Mouse (Mus musculus): ENCODE data around the gene Mars.
"Not testable (repeated sequence)": the region's sequence is repeated elsewhere in the genome, so short reads cannot be mapped to it uniquely, and the experiment has no call there.

The Mars gene

DNA sequence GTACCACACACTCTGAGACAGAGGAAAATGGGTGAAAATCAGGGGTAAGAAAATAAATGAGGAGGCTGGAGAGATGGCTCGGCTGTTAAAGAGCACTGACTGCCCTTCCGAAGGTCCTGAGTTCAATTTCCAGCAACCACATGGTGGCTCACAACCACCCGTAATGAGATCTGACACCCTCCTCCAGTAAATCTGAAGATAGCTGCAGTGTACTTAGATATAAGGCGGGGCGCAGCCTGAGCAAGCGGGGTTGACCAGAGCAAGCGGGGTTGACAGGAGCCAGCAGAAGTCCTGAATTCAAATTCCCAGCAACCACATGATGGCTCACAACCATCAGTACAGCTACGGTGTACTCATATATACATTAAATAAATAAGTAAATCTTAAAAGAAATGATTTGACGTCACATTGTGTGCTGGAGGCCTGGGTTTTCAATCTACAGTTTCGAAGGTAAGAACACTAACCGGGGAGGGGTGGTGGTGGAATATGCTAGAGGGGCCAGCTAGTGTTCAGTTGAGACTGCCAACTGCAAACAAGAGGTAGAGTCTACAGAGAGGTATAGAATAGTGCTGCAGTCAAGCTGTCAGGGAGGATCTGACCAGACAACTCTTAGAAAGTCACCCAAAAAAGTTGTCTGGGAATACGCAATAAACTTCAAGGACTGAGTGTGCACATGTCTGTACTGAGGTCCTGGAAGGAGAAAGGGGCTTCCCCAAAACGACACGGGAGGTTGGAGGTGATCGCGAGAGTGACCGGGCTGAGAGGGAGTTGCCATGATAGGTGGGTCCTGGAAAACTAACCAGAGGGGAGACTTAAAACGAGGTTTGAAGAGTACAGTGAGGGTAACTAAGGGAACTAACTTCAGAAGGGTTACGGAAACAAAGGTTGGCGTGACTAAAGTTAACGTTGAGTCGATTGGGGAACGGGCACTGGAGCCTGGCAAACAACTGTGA is 787 bp downstream of the Mars start:
- no peak for DNase-seq (ENCODE audit: low spot score in 2 of 2)

DNA sequence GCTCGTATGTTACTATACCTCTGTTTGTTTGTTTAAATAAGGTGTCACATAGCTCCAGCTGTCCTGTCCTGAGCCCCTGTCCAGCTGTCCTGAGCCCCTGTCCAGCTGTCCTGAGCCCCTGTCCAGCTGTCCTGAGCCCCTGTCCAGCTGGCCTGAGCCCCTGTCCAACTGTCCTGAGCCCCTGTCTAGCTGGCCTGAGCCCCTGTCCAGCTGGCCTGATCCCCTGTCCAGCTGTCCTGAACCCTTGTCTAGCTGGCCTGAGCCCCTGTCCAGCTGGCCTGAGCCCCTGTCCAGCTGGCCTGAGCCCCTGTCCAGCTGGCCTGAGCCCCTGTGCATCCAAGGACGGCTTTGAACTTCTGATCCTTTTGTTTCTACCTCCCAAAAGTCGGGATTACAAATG is 2.4 kb downstream of the Mars start:
- DNase-seq (ENCODE audit: low spot score in 2 of 2), result not testable (repeated sequence)

DNA sequence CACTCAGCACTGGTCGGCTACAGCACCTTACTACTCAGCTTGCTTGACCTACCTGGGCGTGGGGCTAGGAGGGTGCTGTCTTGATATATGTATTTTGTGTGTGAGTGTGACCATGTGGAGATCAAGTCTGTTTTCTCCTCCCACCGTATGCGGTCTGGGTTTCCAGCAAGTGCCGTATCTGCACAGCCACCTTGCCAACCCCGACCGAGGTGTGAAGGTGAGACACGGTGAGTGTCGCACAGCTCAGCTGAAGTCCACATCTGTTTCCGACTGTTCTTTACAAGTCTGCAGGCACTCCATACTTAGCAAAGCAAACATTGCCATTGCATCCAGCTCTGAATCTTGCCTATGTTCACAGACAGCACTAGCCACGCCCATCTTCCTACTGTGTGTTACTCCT is 8.4 kb downstream of the Mars start:
- DNase-seq (ENCODE audit: low spot score in 2 of 2), result no peak

DNA sequence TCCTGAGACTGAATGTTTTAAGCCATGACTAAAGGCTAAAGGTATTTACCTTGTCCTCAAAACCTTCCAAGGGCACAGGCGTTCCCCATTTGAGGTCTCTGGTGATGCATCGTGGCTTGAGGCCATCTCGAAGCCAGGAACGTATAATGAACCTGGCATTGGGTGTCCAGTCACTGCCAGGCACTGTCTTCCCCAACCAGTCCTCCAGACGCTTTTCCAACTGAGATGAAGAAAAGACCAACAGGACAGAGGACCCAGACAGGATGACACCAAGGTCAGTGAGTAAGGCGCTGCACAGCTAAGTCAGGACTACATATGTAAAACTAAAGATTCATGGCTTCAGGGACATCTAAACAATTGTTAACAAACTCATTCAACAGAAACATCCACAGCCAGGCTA is 11.2 kb downstream of the Mars start:
- DNase-seq (ENCODE audit: low spot score in 2 of 2), result no peak

DNA sequence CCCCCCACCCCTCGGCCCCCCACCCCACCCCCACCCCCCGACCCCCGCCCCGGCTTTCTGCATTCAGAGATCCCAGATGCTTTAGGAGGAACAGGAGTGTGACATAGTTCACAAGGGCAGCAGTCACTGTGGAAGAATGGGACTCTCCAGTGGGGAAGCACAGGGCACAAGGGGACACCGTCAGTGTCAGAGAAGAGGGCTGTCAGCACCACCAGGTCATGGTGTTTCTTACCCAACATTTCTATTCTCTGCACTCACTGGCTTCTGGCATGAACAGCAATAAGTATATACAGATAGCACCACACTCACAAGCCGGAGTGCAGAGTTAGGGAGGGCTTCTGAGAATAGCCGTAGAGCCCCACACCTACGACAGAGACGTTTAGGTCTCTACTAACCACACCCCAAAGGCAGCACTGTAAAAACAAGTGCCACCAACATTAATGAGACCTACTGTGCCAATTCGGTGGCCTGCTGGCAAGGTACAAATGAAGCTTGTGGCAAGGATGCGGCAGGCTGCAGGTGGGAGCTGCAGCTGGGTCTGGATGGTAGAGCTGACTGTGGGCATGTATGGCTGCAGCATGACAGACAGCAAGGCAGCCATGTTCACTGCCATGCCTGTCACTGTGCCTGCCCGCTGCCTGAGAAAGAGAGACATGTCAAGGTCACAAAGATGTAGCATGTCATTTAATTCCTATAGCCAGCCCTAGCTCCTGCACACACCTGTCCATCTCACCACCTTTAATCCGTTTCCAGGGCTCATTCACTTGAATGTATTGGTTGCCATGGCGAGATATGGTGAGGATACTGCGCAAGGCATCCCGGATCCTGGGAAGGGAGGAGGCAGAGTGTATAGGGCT is 14.3 kb downstream of the Mars start:
- DNase-seq (ENCODE audit: low spot score in 2 of 2), result no peak

DNA sequence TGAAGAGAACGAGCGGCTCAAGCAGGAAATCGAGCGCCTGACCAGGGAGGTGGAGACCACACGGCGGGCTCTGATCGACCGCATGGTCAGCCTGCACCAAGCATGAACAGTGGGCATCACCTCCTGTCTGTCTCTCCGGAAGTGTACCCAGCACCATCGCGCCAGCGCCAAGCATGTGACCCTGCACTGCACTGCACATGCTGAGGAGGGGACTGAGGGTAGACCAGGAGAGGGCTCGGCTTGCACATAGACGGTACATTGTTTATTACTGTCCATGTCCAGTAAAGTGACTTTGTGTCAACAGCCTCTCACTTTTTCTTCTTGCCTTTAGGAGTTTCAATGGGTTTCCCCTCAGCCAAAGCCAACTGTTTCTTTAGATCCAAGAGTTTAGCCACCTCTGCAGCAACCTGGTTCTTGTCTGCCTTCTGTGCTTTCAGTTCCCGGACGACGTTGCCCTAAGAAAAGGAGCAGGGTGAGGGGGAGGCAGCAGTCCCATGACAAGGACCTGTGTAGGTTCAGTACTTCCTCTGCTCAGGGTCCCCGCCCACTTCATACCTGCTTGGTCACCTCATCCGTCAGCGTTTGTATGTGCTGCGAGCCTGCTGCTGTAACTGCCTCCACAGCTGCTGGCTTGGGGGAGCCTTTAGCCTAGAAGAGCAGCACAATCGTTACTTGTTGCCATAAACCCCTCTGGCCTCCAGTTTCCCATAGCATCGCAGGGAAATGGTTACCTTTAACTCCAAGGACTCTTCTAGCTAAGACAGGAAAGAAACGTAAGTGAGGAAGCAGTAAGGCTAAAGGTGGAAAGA is 15.4 kb downstream of the Mars start:
- no peak for DNase-seq (ENCODE audit: low spot score in 2 of 2)

DNA sequence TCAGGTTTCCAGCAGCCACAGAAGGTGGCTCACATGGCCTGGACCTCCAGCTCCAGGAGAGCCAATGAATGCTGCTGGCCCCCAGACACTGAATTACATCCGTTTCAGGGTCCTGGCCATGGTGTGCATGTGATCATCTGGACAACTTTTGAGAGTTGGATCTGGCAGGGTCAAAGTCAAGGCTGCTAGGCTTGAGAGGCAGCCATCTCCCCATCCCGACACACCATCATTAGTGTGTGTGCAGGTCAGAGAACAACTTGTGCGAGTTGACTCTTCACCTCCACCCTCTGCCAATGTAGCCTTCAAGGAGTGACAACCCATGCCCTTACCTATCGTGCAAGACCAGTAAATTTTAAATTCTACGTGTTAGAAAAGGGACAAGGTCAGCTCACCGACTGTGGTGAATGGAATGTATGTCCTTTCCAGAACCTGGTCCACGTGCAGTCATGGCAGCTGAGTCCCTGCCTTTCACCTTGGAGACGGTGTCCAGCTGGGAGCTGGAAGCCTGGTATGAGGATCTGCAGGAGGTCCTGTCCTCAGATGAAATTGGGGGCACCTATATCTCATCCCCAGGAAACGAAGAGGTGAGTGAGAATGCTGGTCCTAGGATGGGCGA is 16.6 kb downstream of the Mars start:
- DNase-seq (ENCODE audit: low spot score in 2 of 2), result no peak

DNA sequence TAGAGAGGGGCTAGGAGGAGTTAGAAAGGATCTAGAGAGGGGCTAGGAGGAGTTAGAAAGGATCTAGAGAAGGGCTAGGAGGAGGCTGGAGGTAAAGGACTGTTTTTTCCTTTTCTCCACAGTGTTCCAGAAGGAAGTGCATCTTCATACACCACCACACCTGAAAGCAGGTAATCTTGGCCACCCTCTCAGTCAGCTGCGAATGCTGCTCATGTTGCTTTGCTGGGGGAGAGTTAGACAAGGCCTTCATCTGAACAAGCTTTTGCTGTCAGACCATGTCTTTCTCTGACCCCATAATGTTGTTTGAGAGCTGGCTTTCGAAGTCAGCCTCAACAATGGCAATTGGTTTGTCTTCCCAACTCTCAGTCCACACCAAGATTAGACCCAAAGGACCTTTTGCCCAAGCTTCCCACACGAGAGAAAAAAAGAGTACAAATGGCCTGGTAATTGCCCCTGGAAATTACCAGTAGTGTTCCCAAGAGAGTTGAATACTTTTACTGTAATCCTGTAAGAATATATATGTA is 17.9 kb downstream of the Mars start:
- no peak for DNase-seq (ENCODE audit: low spot score in 2 of 2)

DNA sequence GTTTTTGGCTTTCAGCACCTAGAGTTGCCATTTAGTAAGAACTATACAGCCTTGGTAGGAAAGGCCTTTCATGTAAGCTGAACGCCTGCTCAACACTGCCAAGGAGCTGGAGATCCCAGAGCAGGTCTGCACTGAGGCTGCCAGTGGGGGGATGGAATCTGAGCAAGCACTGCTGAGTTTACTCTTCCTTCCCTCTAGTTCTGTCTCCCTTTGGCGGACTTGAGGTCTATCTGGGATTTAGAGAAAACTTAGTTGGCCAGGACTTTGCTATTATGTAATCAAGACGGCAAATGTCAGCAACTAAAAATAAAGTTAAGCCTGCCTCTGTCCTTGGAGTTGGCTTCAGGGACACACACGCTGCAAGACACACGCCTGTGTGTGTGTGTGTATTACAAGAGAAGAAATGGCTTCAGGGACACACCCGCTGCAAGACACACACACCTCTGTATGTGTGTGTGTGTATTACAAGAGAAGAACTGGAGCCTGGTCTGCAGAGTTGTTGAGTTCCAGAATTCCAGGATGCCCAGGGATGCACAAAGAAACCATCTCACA is 18.5 kb downstream of the Mars start:
- no peak for DNase-seq (ENCODE audit: low spot score in 2 of 2)

DNA sequence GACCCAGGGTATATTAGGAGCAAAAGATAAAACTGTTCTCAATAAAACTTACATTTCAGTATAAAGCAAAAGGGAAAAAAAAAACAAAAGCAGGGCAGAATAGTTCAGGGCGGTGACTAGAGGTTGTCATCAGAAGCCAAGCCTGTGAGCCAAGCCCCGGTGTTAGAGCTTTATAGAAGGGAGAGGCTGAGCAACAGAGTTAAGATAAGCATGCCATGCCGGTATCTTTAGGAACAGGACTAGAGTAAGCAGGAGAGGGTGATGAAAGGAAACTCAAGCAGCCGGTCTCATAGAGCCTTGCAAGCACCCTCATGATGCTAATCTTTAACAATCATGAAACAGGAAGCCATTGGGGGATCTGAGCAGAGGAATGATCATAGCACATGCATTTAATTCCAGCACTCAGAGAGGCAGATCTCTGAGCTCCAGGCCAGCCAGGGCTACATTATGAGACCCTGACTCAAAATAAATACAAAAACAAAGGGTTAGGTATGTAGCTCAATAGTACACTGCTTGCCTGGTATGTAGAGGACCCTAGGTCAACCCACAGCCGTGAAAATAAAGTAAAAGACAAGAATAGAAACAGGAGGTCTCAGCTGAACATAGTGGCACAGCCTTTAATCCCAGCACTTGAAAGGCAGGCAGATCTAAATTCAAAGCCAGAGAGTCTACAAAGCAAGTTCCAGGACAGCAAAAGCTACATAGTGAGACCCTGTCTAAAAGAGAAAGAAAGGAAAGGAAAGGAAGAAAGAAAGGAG is 19.5 kb downstream of the Mars start:
- no peak for DNase-seq (ENCODE audit: low spot score in 2 of 2)

DNA sequence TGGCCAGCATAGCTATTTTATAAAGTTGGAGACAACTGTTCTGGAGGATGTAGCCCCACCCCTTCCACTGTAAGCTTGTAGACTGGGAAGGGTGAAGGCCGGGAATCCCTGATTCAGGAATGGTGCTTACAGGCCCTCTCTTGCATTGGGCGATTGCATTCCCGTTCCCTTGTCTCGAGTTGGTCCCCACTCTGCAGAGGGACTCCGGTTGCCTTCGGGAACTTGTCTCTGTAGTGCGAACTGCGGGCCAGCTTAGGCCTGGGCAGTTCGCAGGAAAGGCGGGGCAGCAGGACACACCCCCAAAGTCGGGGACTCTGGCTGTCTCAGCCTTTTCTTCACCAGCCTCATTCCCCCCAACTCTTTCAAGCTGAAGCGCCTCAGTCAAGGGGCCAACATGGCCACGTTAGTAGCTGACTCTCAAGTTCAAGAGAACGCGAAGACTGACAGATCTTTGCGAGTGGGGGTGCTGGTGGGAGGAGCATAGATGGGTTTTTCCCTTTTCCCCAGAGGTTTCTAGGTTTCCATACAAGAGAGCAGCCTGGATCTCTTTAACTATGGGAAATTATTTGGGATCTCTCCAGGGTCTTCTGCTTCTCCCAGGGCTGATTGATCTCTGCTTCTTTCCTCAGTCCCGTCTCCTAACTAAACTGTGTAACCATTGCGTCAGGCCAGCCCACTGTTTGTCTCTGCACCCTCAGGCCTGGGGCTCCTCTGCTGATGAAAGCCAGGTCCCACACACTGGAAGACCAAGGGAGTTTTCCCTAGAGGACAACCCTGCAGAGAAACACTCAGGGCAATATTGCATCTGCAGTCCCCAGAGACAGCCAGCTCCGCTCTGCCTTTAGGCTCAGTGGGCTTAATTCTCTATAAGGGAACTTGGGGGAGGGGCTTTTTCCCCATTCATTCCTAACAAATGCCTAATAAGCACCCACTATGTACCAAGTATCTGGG is 20.4 kb downstream of the Mars start:
- DNase-seq (ENCODE audit: low spot score in 2 of 2), result peak in 1 of 2 experiments; percentile 62

DNA sequence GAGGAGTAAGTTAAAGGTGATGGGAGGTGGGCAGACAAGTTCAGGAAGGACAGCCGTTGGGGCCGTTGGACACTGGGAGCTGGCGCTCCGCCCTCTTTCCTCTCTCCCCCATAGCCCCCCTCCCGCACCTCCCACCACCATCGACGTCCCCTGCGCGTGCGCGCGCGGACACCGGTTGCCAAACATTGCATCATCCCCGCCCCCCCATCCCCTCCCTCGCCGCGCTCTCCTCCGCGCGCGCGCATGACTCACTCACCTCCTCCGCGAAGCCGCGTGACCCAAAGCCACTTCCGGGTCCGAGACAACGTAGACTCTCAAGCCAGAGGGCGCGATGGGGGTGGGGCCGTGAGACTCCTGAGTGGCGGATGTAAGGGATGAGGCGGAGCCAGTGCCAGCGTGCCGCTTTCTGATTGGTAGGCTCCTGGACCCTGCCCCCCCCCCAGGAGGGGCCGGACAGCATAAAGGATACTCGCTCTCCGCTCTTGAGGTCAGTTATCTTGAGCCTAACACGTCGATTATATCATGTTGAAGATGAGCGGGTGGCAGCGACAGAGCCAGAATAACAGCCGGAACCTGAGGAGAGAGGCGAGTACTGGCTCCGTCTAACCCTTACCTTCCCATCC is 21.2 kb downstream of the Mars start:
- DNase-seq (ENCODE audit: low spot score in 2 of 2), result peak; percentile 100

DNA sequence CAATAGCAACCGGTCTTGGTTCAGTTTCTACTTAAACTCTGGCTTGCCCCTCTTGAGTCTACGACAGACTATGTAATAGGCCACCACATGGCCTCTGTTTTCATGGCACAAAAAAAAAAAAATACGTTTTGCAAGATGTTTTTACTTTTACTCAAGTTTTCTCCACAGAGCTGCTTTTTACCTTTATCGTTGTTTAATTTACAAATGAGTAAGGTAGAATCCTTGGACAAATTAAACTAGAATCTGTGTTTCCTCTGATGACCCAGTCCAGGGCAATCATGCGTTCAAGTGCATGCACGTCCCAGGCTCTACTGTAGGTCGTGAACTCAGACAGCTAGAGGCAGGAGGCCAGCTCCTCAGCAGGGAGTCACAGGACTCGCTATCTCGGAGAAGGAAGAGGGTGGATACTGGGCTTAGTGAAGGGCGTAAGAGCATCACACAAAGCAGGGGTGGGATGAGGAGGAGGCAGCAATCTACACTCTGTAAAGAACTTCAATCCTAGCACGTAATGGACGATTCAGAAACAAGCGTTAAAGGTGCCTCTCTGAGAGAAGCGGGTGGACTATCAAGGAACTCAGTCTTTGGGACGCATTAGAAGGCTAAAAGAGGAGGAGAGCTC is 21.9 kb downstream of the Mars start:
- peak in 1 of 2 experiments; percentile 56 for DNase-seq (ENCODE audit: low spot score in 2 of 2)

DNA sequence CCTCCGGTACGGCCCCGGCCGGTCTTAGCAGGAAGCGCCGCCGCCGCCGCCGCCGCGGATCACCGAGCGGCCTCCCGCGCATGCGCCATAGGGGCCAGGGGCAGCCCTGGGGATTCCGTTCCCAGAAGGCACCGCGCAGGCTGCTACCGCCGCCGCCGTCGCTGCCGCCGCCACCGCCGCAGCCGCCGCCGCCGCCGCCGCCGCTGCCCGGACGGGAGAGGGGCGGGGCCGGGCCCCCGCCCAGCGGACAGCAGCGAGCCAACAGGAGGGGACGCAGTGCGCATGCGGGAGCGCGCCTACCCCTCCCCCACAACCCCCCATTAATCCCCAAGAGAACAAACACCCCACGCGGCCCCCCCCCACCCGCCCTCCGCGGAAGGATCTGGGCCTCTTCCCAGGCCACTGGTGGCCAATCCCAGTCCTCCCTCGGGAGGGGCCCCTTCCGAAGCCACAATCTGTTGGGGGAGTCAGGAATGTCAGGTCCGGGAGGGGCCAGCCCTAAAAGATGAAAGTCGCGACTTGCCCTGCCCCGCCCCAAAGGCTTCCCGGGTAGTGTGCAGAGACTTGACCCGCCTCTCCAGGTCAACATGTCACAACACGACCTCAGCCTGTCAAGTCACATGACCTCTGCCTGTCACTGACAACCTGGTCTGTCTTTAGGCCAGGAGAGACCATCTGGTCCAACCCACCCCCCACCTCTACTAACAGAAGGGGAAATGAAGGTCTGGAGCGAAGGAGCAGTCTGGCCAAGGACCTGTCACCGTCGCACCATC is 22.6 kb downstream of the Mars start, which contains the start of gene Mbd6:
TSS of gene Mbd6 (minus strand) at position 219 of the 773 bp plus-strand sequence.
- DNase-seq (ENCODE audit: low spot score in 2 of 2), result peak; percentile 86 to 87

DNA sequence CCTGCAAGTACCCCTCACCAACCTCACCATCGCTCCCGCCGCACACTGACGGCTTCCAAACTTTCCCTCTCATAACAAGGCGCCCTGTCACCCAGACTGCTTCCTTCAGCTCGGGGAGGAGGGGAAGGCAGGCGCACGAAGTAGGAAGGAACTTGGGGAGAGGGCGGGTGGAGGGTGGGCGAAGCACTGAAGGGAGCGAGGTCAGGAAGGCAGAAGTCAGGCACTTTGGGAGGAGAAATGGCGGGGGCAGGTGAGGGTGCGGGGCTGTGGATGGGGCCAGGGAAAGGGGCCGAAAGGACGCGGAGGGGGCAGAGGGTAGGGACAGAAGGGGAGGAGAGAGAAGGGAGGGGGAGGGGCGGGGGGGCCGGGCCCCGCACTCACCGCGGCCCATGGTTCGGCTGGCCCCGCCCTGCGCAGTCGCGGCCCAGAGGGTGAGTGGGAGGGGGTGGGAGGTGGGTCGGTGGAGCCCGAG is 23.2 kb downstream of the Mars start:
- DNase-seq (ENCODE audit: low spot score in 2 of 2), result peak; percentile 45 to 70

DNA sequence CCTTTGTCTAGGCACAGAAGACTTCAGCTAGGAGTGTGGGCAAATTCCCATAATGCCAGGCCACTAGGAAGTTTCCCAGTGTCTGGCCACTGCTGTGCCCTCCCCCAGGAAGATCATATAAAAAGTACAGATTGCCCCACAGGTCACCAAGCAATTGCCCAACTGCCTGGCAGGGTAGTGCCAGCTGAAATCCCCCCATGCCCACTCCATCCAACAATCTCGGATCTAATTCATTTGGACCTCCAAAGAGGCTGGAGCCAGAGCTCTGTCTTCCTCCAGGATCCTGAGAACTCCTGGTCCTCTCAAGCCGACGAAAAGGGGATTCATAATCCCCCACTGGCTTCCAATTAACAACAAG is 23.7 kb downstream of the Mars start:
- DNase-seq (ENCODE audit: low spot score in 2 of 2), result no peak

Data from urinary bladder, postnatal 4 days (tissue).